Mouse (Mus musculus): ENCODE results near the gene Cldn18. TPM values are rescaled to one million over a fixed set of nuclear protein-coding genes. Genes with fewer than 3 reads are reported as not detected.

Cldn18 gene
- polyA plus RNA-seq, 1 experiment from 2014 or later = 362 TPM

- H3K36me3 ChIP-seq (ENCODE audit: control insufficient read depth, insufficient read depth, low read length) = no peaks in the 10 kb centered on the region
- no peaks in the 10 kb centered on the region for H3K9me3 ChIP-seq (replicated peaks; ENCODE audit: control insufficient read depth, low read length)
- no peak overlapping the region for H3K27ac ChIP-seq (ENCODE audit: low read length)
- no peak overlapping the region for H3K4me2 ChIP-seq (ENCODE audit: low read depth, low read length)
- no peak for ATAC-seq (ENCODE audit: insufficient read depth, low FRiP score)
- no peaks in the 10 kb centered on the region for H3K27me3 ChIP-seq (ENCODE audit: control insufficient read depth, insufficient read depth, low read length)
- H3K4me3 ChIP-seq (replicated peaks; ENCODE audit: low read length) = no peak overlapping the region
- WGBS = 90% methylated on average over 10 of the region's 10 CpGs
- H3K9ac ChIP-seq (ENCODE audit: low read length) = no peak overlapping the region
- no peaks in the 10 kb centered on the region for H3K4me1 ChIP-seq (ENCODE audit: control insufficient read depth, insufficient read depth, low read length)
Measured at GRCm38 (mm10) chr9:99662887-99663286, 54.2 kb downstream of the Cldn18 start.

- Histone ChIP-seq H3K9me3 (replicated peaks; ENCODE audit: control insufficient read depth, low read length) (no peaks in the 10 kb centered on the region), H3K36me3 (ENCODE audit: control insufficient read depth, insufficient read depth, low read length) (no peaks in the 10 kb centered on the region), H3K9ac (ENCODE audit: low read length) (no peak overlapping the region), H3K4me3 (replicated peaks; ENCODE audit: low read length) (no peak overlapping the region), H3K27me3 (ENCODE audit: control insufficient read depth, insufficient read depth, low read length) (no peaks in the 10 kb centered on the region), H3K4me2 (ENCODE audit: low read depth, low read length) (no peak overlapping the region), H3K27ac (ENCODE audit: low read length) (no peak overlapping the region), H3K4me1 (ENCODE audit: control insufficient read depth, insufficient read depth, low read length) (no peaks in the 10 kb centered on the region)
- no peak for ATAC-seq (ENCODE audit: insufficient read depth, low FRiP score)
- WGBS = 23% methylated on average over 7 of the region's 7 CpGs
Measured at GRCm38 (mm10) chr9:99662406-99662805, 54.7 kb downstream of the Cldn18 start.

GRCm38 (mm10) chr9:99661606-99662166, 55.4 kb downstream of the Cldn18 start:
- Histone ChIP-seq H3K9ac (ENCODE audit: low read length) (no peak overlapping the region), H3K27me3 (ENCODE audit: control insufficient read depth, insufficient read depth, low read length) (no peaks in the 10 kb centered on the region), H3K4me2 (ENCODE audit: low read depth, low read length) (no peak overlapping the region), H3K9me3 (replicated peaks; ENCODE audit: control insufficient read depth, low read length) (no peaks in the 10 kb centered on the region), H3K4me1 (ENCODE audit: control insufficient read depth, insufficient read depth, low read length) (no peaks in the 10 kb centered on the region), H3K4me3 (replicated peaks; ENCODE audit: low read length) (no peak overlapping the region), H3K27ac (ENCODE audit: low read length) (no peak overlapping the region), H3K36me3 (ENCODE audit: control insufficient read depth, insufficient read depth, low read length) (no peaks in the 10 kb centered on the region)
- ATAC-seq (ENCODE audit: insufficient read depth, low FRiP score) = no peak
- 59% methylated on average over 16 of the region's 16 CpGs for WGBS

- Histone ChIP-seq H3K4me3 (replicated peaks; ENCODE audit: low read length) (no peak overlapping the region), H3K4me1 (ENCODE audit: control insufficient read depth, insufficient read depth, low read length) (no peaks in the 10 kb centered on the region), H3K27ac (ENCODE audit: low read length) (no peak overlapping the region), H3K4me2 (ENCODE audit: low read depth, low read length) (no peak overlapping the region), H3K9me3 (replicated peaks; ENCODE audit: control insufficient read depth, low read length) (no peaks in the 10 kb centered on the region), H3K9ac (ENCODE audit: low read length) (no peak overlapping the region), H3K27me3 (ENCODE audit: control insufficient read depth, insufficient read depth, low read length) (no peaks in the 10 kb centered on the region), H3K36me3 (ENCODE audit: control insufficient read depth, insufficient read depth, low read length) (0 out of 2 replicates have a peak, but pooled peaks cover 4% of the 10 kb centered on the region)
- no peak for ATAC-seq (ENCODE audit: insufficient read depth, low FRiP score)
- 83% methylated on average over 10 of the region's 10 CpGs for WGBS
Measured at GRCm38 (mm10) chr9:99660756-99661155, 56.3 kb downstream of the Cldn18 start.

- Histone ChIP-seq H3K9ac (ENCODE audit: low read length) (no peak overlapping the region), H3K9me3 (replicated peaks; ENCODE audit: control insufficient read depth, low read length) (no peaks in the 10 kb centered on the region), H3K4me2 (ENCODE audit: low read depth, low read length) (no peak overlapping the region), H3K4me1 (ENCODE audit: control insufficient read depth, insufficient read depth, low read length) (no peaks in the 10 kb centered on the region), H3K27me3 (ENCODE audit: control insufficient read depth, insufficient read depth, low read length) (no peaks in the 10 kb centered on the region), H3K27ac (ENCODE audit: low read length) (no peak overlapping the region), H3K36me3 (ENCODE audit: control insufficient read depth, insufficient read depth, low read length) (peaks cover 18% of the 10 kb centered on the region), H3K4me3 (replicated peaks; ENCODE audit: low read length) (no peak overlapping the region)
- ATAC-seq (ENCODE audit: insufficient read depth, low FRiP score) = no peak
- WGBS = 85% methylated on average over 6 of the region's 6 CpGs
Measured at GRCm38 (mm10) chr9:99646102-99646501, 71.0 kb downstream of the Cldn18 start.

GRCm38 (mm10) chr9:99645416-99645815, 71.7 kb downstream of the Cldn18 start:
- H3K4me2 ChIP-seq (ENCODE audit: low read depth, low read length) = no peak overlapping the region
- no peaks in the 10 kb centered on the region for H3K27me3 ChIP-seq (ENCODE audit: control insufficient read depth, insufficient read depth, low read length)
- no peak overlapping the region for H3K4me3 ChIP-seq (replicated peaks; ENCODE audit: low read length)
- 90% methylated on average over 6 of the region's 6 CpGs for WGBS
- no peak overlapping the region for H3K27ac ChIP-seq (ENCODE audit: low read length)
- ATAC-seq (ENCODE audit: insufficient read depth, low FRiP score) = no peak
- H3K9me3 ChIP-seq (replicated peaks; ENCODE audit: control insufficient read depth, low read length) = no peaks in the 10 kb centered on the region
- no peaks in the 10 kb centered on the region for H3K4me1 ChIP-seq (ENCODE audit: control insufficient read depth, insufficient read depth, low read length)
- H3K36me3 ChIP-seq (ENCODE audit: control insufficient read depth, insufficient read depth, low read length) = peaks cover 13% of the 10 kb centered on the region; the same call in 1 of the 2 replicates
- no peak overlapping the region for H3K9ac ChIP-seq (ENCODE audit: low read length)

GRCm38 (mm10) chr9:99639957-99640356, 77.1 kb downstream of the Cldn18 start:
- peak; percentile 92 for ATAC-seq (ENCODE audit: insufficient read depth, low FRiP score)
- no peaks in the 10 kb centered on the region for H3K27me3 ChIP-seq (ENCODE audit: control insufficient read depth, insufficient read depth, low read length)
- no peaks in the 10 kb centered on the region for H3K9me3 ChIP-seq (replicated peaks; ENCODE audit: control insufficient read depth, low read length)
- peaks cover 3% of the 10 kb centered on the region; the same call in 1 of the 2 replicates for H3K4me1 ChIP-seq (ENCODE audit: control insufficient read depth, insufficient read depth, low read length)
- WGBS = 68% methylated on average over 5 of the region's 5 CpGs
- H3K27ac ChIP-seq (ENCODE audit: low read length) = peak overlapping the region; percentile 84
- H3K4me2 ChIP-seq (ENCODE audit: low read depth, low read length) = no peak overlapping the region
- no peak overlapping the region for H3K4me3 ChIP-seq (replicated peaks; ENCODE audit: low read length)
- H3K36me3 ChIP-seq (ENCODE audit: control insufficient read depth, insufficient read depth, low read length) = peaks cover 20% of the 10 kb centered on the region
- no peak overlapping the region for H3K9ac ChIP-seq (ENCODE audit: low read length)

Other genes with a start within 250 kb of the Cldn18 start
- gene Armc8, start 148.4 kb downstream of the Cldn18 start, polyA plus RNA-seq (2015; fragmentation: Nextera tagmentation; extraction: Ambion mirVana) = 23.4 and 24.2 TPM in 2 replicates
- gene Dbr1, start 141.5 kb downstream of the Cldn18 start, polyA plus RNA-seq (2015; fragmentation: Nextera tagmentation; extraction: Ambion mirVana) = 27.3 and 28.6 TPM in 2 replicates
- gene A4gnt, start 104.8 kb downstream of the Cldn18 start, polyA plus RNA-seq (2015; fragmentation: Nextera tagmentation; extraction: Ambion mirVana) = 2.2 and 2.9 TPM in 2 replicates
- gene Dzip1l, start 87.8 kb downstream of the Cldn18 start, polyA plus RNA-seq (2015; fragmentation: Nextera tagmentation; extraction: Ambion mirVana) = 13.3 and 18.3 TPM in 2 replicates
- gene Sox14, start 158.9 kb upstream of the Cldn18 start, polyA plus RNA-seq (2015; fragmentation: Nextera tagmentation; extraction: Ambion mirVana) = not detected in 2 replicates